Mouse (Mus musculus) ES-CJ7 (cell line): Measurements from ENCODE around the gene Olfr1427.
"Not testable (repeated sequence)": the region's sequence is repeated elsewhere in the genome, so short reads cannot be mapped to it uniquely, and the experiment has no call there.

ENCODE experiments used
- DNase-seq: peaks from one replicate; pipeline ENCODE4 v3.0.0; 2011; ENCODE audit warnings: low read depth, low spot score

Olfr1427 gene

DNA sequence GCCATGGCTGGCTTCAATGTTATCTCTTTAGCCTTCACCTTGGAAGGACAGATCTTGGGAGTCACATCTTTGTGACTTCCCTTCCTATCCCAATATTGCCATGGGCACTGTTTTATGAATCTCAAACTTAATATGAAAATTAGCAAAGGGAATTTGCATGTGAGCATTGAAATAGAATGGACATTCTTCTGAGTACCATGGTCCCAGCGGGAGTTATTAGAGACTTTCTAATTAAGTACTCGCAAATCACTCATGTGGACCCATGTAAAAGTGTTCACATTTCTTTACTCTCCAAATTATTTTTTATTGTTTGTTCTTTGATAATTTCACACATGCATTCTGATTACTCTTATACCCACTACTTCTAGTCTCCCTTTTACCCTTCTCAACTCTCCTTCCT, at the start of gene Olfr1427:
Olfr1427 (minus strand) TSS at position 101 of the 400 bp plus-strand sequence.
- DNase-seq, result no peak

GRCm38 (mm10) chr19:12145452-12145851, 42.3 kb upstream of the Olfr1427 start:
- DNase-seq, result no peak

GRCm38 (mm10) chr19:12143356-12143755, 40.2 kb upstream of the Olfr1427 start:
- no peak for DNase-seq

DNA sequence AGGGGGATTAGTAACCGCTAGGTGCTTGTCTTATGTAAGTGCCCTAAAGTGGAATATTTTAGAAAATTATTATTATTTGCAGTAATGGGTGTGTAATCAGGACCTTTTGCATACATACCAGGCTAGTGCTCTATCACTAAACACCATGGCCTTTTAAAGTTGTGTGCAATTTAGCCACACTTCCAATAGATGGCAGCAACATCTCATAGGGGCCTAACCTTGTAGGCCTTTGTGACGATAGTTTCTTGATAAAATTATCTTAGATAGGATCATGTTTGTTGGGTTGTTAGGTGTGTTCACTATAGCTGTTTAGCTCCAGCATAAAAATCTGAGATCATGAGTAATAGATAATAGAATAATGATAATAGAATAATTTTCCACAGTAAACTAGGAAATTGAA, 31.2 kb upstream of the Olfr1427 start:
- DNase-seq, result peak; percentile 47

DNA sequence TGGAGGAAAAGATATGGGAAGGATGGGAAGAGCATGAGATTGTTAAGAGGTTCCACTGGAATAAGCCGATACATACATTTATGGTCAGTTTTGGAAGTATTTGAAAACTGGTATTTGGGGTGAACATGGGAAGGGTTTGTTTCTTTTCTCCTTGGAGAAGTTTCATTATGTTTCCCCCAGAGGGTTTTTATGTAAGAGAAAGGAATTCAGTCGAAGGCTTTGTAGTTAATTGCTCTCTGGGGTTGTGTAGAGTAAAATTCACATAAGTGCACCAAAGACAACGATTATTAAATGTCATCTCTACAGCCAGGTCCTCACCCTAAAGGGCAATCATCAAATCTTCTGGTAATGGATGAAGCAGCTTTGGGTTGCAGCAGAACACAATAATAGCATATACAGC, 20.0 kb upstream of the Olfr1427 start, which contains the start of gene Olfr76:
Olfr76 (minus strand) TSS at position 101 of the 400 bp plus-strand sequence.
- DNase-seq, result no peak

DNA sequence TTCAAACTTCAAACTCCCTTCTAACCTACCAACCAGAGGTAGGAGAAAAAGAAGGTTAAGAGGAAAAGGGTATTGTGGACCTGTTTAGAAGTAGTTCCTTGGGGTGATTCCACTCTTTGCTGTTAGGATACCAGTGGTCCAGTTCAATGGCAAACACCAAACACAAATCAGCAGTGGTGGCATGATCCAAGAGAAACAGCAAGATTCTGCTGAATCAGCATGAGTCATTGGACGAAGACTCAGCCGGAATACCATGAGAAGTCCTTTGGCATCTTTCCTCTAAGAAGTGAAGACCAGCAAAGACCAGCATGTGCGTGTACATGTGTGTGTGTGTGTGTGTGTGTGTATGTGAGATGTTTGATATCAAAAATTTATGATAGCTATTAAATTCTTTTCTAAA, 13.3 kb upstream of the Olfr1427 start:
- DNase-seq, result no peak

DNA sequence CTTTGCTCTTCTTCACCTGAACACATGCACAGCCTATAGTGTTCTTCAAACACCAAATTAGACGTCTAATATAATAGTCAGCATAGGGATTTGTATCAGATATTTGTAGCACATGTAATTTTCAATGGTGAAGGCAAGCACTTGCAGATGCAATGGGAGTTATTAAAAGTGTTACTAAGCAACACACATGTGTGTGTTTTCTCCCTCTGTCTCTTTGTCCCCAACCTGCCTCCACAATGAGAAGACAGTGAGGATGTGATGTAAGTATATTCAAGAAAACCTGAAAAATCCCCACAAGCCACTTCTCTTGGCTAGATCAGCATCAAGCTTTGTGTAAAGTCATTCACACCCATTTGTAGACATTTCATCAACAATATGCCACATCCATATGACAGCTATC, 12.7 kb upstream of the Olfr1427 start, which contains the start of gene Olfr1428:
Olfr1428 (minus strand) TSS at position 101 of the 400 bp plus-strand sequence.
- DNase-seq, result no peak

- no peak for DNase-seq
These were observed 10.7 kb upstream of the Olfr1427 start for GRCm38 (mm10) chr19:12113807-12114206.

- no peak for DNase-seq
These were observed 1.4 kb upstream of the Olfr1427 start for GRCm38 (mm10) chr19:12104541-12104940.

DNA sequence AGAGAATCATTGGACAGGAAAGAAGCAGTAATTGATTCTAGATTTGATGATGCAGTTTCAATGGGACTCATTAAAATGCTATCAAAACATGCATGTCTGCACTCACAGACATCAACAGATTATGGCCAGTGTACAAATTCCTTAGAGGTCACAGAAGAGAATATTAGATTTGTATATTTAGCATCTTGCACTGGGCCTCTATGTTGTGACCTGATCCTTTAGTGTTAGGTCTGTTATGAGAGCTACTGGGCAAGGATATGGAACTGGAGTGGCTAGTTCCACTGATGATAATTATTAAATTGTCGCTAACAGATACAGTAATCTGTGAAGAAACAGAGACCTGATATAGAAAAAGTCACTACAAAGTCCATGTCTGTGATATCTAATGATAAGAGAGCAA, 11.2 kb downstream of the Olfr1427 start, which contains the start of gene Olfr1426:
Olfr1426 (minus strand) TSS at position 101 of the 400 bp plus-strand sequence.
- no peak for DNase-seq

- not testable (repeated sequence) for DNase-seq
These were observed 25.5 kb downstream of the Olfr1427 start, which contains the start of gene Olfr1425 for GRCm38 (mm10) chr19:12077631-12078030. Olfr1425 (minus strand) TSS chr19:12077731.

DNA sequence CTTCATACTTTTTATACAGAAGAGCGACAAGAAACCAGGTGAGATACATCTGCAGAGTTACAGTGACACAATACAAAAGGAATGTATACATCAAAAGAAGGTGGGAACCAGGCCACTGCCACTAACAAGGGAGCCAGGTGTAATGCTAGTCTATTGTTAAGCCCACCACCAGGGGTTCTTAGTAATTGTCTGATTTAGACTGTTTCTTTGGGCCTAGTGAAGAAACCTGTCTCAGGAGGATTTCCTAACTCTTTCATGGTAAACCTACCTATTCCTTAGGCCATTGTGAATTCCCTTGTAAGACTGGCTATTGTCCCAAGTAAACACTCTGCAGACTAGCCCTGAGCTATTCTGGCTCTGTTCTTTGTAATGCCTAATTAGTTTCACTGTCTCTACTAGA, 33.6 kb downstream of the Olfr1427 start:
- DNase-seq, result peak; percentile 86

- peak; percentile 33 for DNase-seq
These were observed 35.3 kb downstream of the Olfr1427 start for GRCm38 (mm10) chr19:12067806-12068205.

DNA sequence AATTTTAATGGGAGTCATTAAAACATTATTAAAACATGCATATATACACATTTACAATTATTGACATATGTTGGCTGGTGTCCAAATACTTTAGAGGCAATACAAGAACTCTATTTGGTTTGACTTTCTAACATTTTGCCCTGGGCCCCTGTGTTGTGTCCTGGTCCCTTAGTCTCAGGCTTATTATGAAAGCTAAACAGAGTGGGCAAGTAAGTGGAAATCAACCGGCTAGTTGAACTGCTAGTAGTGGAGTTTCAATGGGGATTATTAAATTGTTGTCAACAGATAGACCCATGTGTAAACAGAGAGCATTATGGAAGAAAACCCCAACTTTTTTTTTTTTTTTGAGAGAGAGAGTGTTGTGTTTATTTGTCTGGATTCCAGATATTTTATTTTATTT, 40.6 kb downstream of the Olfr1427 start, which contains the start of gene Olfr1424:
Olfr1424 (minus strand) TSS at position 101 of the 400 bp plus-strand sequence.
- not testable (repeated sequence) for DNase-seq
